Mouse (Mus musculus) intestine, embryonic 15.5 days (tissue): ENCODE results near the gene Sowahb. TPM values are rescaled to one million over a fixed set of nuclear protein-coding genes. Genes with fewer than 3 reads are reported as not detected.

Source experiments
- ATAC-seq: fragments of 200-750 bp; cut with Nextera tagmentation; 2 replicates; pipeline ENCODE4 v1.8.0; 2017; ENCODE audit warnings: moderate TSS enrichment, moderate library complexity
- H3K27ac ChIP-seq: fragments of 300-500 bp; sonication (generic); 2 replicates; pipeline ENCODE4 v1.5.1; 2015; ENCODE audit warnings: mild to moderate bottlenecking, inconsistent platforms
- H3K27me3 ChIP-seq: fragments of 300-500 bp; sonication (generic); replicated peaks from 2 replicates; pipeline ENCODE4 v1.6.1; 2015; ENCODE audit warnings: inconsistent platforms
- H3K36me3 ChIP-seq: fragments of 300-500 bp; sonication (generic); 2 replicates; pipeline ENCODE4 v1.6.1; 2015; ENCODE audit warnings: inconsistent platforms
- H3K4me1 ChIP-seq: fragments of 300-500 bp; sonication (generic); replicated peaks from 2 replicates; pipeline ENCODE4 v1.6.1; 2015; ENCODE audit warnings: inconsistent platforms
- H3K4me2 ChIP-seq: fragments of 300-500 bp; sonication (generic); replicated peaks from 2 replicates; pipeline ENCODE4 v1.6.1; 2015; ENCODE audit warnings: mild to moderate bottlenecking, inconsistent platforms
- H3K4me3 ChIP-seq: fragments of 300-500 bp; sonication (generic); replicated peaks from 2 replicates; pipeline ENCODE4 v1.5.1; 2015; ENCODE audit warnings: inconsistent platforms
- H3K9ac ChIP-seq: fragments of 300-500 bp; sonication (generic); 2 replicates; pipeline ENCODE4 v1.6.1; 2015; ENCODE audit warnings: inconsistent platforms
- H3K9me3 ChIP-seq: fragments of 300-500 bp; sonication (generic); 2 replicates; pipeline ENCODE4 v1.6.1; 2016; ENCODE audit warnings: inconsistent platforms
- WGBS: fragments of 180-500 bp; shearing (Covaris S2); methylation state at CpG from one replicate; pipeline ENCODE4 v1.1.7; 2015; 5-methylcytosine and 5-hydroxymethylcytosine counted together
- polyA plus RNA-seq: library from polyadenylated mRNA; unstranded; fragments of >200 nt; fragmentation: Nextera tagmentation; extraction: Ambion mirVana; gene quantifications from 2 replicates; pipeline ENCODE4 v1.2.1, GENCODE M21; 2015

The Sowahb gene
- 5.8 and 6.1 TPM in 2 replicates for polyA plus RNA-seq

- peak; percentile 95 for ATAC-seq
- Histone ChIP-seq H3K4me1 (peaks cover 20% of the 10 kb centered on the region), H3K4me3 (peak within 1 kb of the TSS; percentile 57), H3K9me3 (no peaks in the 10 kb centered on the region), H3K27me3 (peaks cover 31% of the 10 kb centered on the region), H3K36me3 (no peaks in the 10 kb centered on the region), H3K4me2 (peak within 1 kb of the TSS; percentile 94), H3K27ac (peak within 1 kb of the TSS; percentile 58), H3K9ac (peak within 1 kb of the TSS; percentile 59)
- WGBS = under 1% methylated on average over 68 of the region's 68 CpGs
These were observed at the start of gene Sowahb for GRCm38 (mm10) chr5:93044584-93045370. Gene Sowahb (minus strand): TSS chr5:93045022.

DNA sequence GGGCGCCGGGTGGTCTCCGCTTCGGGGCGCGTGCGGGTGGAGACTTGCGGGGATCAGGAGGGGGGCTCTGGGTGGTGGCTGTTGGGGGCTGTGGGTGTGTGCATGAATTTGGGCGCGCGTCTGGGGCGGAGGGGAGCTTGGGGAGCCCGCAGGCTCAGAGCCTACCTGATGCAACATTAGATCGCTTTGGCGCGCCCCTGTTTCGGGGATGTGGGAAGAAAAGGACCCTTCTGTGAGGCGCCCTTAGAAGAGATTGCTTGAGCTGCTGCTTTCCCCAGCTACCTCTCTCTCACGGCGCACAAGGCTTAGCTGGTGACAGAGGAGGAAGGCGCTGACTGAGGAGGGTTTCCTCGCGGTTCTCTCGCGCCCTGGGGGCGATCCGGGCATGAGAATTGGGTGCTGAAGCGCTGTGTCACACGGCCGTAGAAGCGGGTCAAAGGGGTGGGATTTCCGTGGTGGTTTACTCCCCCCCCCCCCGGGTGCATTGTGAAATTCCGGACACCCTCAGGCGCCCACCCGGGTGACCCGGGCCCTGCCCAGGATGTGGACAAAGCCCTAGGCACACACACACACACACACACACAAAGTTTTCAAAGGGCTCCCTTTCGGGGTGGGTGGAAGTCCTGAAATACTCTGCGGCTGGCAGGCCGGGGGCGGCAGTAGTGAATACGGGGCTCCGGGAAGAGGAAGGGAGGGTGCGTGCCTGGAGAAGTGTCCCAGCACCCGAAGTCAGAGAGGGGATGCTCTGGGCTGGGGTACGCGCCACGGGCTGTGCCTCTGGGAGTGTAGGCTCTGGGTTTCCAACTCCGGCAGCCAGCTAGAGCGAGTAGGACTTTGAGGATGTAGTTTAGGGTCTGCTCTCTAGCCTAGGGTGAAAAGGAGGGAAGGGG lies 49.1 kb upstream of the Sowahb start:
- peaks cover 30% of the 10 kb centered on the region for H3K4me1 ChIP-seq
- WGBS = under 1% methylated on average over 50 of the region's 50 CpGs

GRCm38 (mm10) chr5:93092857-93093622 lies 48.2 kb upstream of the Sowahb start, which contains the start of gene Sept11:
Gene Sept11 (plus strand): TSS chr5:93093437.
- Histone ChIP-seq H3K4me2 (peak within 1 kb of the TSS; percentile 84), H3K9ac (peak within 1 kb of the TSS; percentile 71), H3K27ac (peak within 1 kb of the TSS; percentile 85), H3K36me3 (no peaks in the 10 kb centered on the region), H3K27me3 (no peaks in the 10 kb centered on the region), H3K4me1 (peaks cover 23% of the 10 kb centered on the region), H3K4me3 (peak within 1 kb of the TSS; percentile 80), H3K9me3 (no peaks in the 10 kb centered on the region)
- WGBS = under 1% methylated on average over 63 of the region's 63 CpGs
- peak; percentile 96 for ATAC-seq

More for the DNA sequence above, 49.1 kb upstream of the Sowahb start:
- Histone ChIP-seq H3K4me2 (peak overlapping the region; percentile 84), H3K9ac (peak overlapping the region; percentile 71), H3K27me3 (no peaks in the 10 kb centered on the region), H3K27ac (peak overlapping the region; percentile 85), H3K4me3 (peak overlapping the region; percentile 80), H3K36me3 (no peaks in the 10 kb centered on the region), H3K9me3 (no peaks in the 10 kb centered on the region)
- ATAC-seq = peak; percentile 51

DNA sequence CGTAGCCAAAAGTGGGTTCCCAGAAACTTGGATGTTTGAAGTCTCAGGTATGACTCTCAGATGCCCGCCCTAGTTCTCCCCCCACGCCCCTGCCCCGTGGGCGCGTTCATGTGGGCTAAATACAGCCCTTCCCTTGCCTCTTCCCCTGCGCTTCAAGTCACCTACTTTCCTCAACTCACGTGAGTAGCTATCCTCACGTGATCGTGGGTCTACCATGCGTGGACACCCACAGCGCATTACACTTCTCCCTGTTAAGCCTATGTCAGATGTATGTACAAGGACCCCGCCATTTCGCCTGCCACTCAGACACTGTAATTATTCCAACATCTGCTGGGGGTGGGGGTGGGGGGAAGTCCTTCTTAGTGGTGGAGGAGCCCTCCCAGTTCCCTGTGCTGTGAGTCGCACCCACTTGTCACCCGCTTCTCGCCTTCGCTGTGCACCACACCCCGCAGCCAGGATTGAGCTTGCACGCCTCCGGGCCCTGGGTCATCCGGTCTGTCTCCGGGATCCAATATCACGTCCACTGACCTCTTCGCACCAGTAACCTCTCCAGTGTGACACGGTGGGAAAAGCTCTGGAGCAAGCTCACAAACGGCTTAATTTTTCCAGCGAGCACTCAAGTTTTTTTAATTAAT lies 47.4 kb upstream of the Sowahb start:
- no peaks in the 10 kb centered on the region for H3K27me3 ChIP-seq
- H3K4me3 ChIP-seq = peak overlapping the region; percentile 80
- H3K9me3 ChIP-seq = no peaks in the 10 kb centered on the region
- WGBS = 5% methylated on average over 28 of the region's 28 CpGs
- H3K27ac ChIP-seq = peak overlapping the region; percentile 85
- ATAC-seq = peak; percentile 42
- peak overlapping the region; percentile 71 for H3K9ac ChIP-seq
- no peaks in the 10 kb centered on the region for H3K36me3 ChIP-seq
- H3K4me2 ChIP-seq = peak overlapping the region; percentile 84
- H3K4me1 ChIP-seq = peaks cover 16% of the 10 kb centered on the region

- H3K9me3 ChIP-seq = no peaks in the 10 kb centered on the region
- ATAC-seq = no peak
These were observed 46.4 kb upstream of the Sowahb start for GRCm38 (mm10) chr5:93091266-93091665.

GRCm38 (mm10) chr5:93085900-93086299 lies 41.1 kb upstream of the Sowahb start:
- no peaks in the 10 kb centered on the region for H3K36me3 ChIP-seq
- H3K9me3 ChIP-seq = no peaks in the 10 kb centered on the region
- H3K9ac ChIP-seq = no peak overlapping the region
- ATAC-seq = no peak
- no peak overlapping the region for H3K4me2 ChIP-seq
- WGBS = 86% methylated on average over 4 of the region's 4 CpGs
- no peaks in the 10 kb centered on the region for H3K4me1 ChIP-seq
- H3K27ac ChIP-seq = no peak overlapping the region
- H3K27me3 ChIP-seq = no peaks in the 10 kb centered on the region
- no peak overlapping the region for H3K4me3 ChIP-seq

More at GRCm38 (mm10) chr5:93091266-93091665, 46.4 kb upstream of the Sowahb start:
- H3K4me3 ChIP-seq = peak overlapping the region; percentile 80; the same call in 1 of the 2 replicates
- peak overlapping the region; percentile 84 for H3K4me2 ChIP-seq
- H3K4me1 ChIP-seq = peaks cover 11% of the 10 kb centered on the region
- no peak overlapping the region for H3K9ac ChIP-seq
- 55% methylated on average over 3 of the region's 3 CpGs for WGBS
- H3K27ac ChIP-seq = no peak overlapping the region
- no peaks in the 10 kb centered on the region for H3K27me3 ChIP-seq
- H3K36me3 ChIP-seq = no peaks in the 10 kb centered on the region

- no peaks in the 10 kb centered on the region for H3K27me3 ChIP-seq
- H3K4me3 ChIP-seq = no peak overlapping the region
- 55% methylated on average over 4 of the region's 4 CpGs for WGBS
- ATAC-seq = no peak
- no peak overlapping the region for H3K4me2 ChIP-seq
- H3K9ac ChIP-seq = no peak overlapping the region
- H3K36me3 ChIP-seq = no peaks in the 10 kb centered on the region
- no peak overlapping the region for H3K27ac ChIP-seq
- H3K4me1 ChIP-seq = no peaks in the 10 kb centered on the region
- H3K9me3 ChIP-seq = no peaks in the 10 kb centered on the region
These were observed 40.3 kb upstream of the Sowahb start for GRCm38 (mm10) chr5:93085015-93085598.

DNA sequence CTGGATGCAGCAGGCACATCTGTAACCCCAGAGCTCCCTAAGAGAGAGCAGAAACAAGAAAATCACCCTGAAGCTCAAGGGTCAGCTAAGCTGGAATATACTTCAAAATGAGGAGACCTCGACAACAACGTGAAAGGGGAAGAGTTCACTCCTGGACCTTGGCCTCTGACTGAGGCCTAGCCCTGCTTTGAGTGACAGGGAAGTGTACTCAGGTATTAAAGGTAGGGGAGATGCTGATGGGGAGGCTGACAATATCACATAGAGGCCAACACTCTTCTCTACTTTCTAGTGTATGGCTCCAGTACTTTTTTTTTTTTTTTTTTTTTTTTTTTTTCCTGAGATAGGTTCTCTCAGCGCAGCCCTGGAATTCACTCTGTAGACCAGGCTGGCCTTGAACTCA lies 34.8 kb upstream of the Sowahb start:
- peak; percentile 39; the same call in 1 of the 2 replicates for ATAC-seq
- WGBS = 71% methylated on average over 3 of the region's 3 CpGs
- Histone ChIP-seq H3K9ac (no peak overlapping the region), H3K4me1 (no peaks in the 10 kb centered on the region), H3K9me3 (no peaks in the 10 kb centered on the region), H3K27me3 (no peaks in the 10 kb centered on the region), H3K4me2 (no peak overlapping the region), H3K4me3 (no peak overlapping the region), H3K36me3 (no peaks in the 10 kb centered on the region), H3K27ac (no peak overlapping the region)

GRCm38 (mm10) chr5:93077661-93078323 lies 33.0 kb upstream of the Sowahb start:
- ATAC-seq = no peak
- H3K27me3 ChIP-seq = no peaks in the 10 kb centered on the region
- no peaks in the 10 kb centered on the region for H3K36me3 ChIP-seq
- H3K4me1 ChIP-seq = no peaks in the 10 kb centered on the region
- no peak overlapping the region for H3K9ac ChIP-seq
- H3K4me2 ChIP-seq = no peak overlapping the region
- H3K4me3 ChIP-seq = no peak overlapping the region
- WGBS = 72% methylated on average over 7 of the region's 7 CpGs
- no peaks in the 10 kb centered on the region for H3K9me3 ChIP-seq
- H3K27ac ChIP-seq = no peak overlapping the region

DNA sequence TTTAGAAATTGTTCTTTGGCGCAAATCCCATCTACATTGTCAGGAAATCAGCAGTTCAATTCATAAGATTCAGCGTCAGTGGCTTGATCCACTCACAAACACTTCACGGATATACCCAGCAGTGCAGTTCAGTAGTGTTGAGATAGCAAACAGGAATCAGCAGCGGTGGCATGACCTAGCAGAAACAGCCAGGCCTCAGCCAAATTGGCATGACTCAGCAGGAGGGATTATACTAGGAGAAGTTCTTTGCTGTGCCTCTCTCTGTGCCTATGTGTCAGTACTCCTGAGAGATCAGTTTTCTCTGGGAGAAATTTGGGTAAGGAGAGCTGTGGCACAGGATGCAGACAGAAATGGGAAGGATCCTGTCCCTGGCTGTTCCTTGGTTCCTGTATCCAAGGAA lies 16.0 kb upstream of the Sowahb start:
- no peak for ATAC-seq
- Histone ChIP-seq H3K36me3 (no peaks in the 10 kb centered on the region), H3K9ac (no peak overlapping the region), H3K4me2 (no peak overlapping the region), H3K9me3 (no peaks in the 10 kb centered on the region), H3K4me3 (no peak overlapping the region), H3K4me1 (no peaks in the 10 kb centered on the region), H3K27ac (no peak overlapping the region), H3K27me3 (no peaks in the 10 kb centered on the region)
- 86% methylated on average over 4 of the region's 4 CpGs for whole genome bisulfite sequencing
